13 mouse cellular contexts compared by ENCODE assay signal in the genomic region with DNA sequence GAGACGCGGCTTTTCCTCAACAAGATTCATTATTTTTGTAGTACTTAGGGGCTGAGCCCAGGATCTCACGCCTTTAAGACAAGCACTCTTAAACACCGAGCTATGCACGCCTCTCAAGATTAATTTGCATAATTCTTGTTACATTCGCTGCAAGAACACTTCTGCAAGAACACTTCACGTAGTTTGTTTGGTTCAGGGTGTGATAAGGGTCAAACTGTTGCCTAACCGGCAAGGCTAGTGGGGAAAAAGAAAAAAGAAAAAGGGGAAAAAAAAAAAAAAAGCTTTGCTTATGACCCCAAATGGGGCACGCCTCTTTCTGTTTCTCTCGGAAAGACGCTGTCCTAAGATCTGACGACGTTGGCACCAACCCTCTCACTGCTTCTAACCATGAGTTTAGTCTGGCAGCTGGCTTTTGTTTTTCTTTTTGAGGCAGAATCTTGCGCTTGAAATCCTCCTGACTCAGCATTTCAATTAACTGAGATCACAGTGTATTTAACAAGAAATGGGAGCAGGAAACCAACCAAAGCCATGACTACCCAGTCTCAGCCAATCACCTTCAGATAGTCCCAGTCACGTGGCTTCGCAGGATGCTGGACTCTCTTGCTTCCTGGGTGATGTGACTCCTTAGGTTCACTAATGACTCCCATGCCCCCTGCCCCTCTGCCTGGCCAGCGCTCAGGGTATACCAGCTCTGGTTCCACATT. TPM values are rescaled to one million over a fixed set of nuclear protein-coding genes. Genes with fewer than 3 reads are reported as not detected.
A peak's percentile ranks its signal among the peaks of the same experiment; 100 is the strongest.
DNase-seq lines count a peak whose midpoint lies in the region; ATAC-seq and TF ChIP-seq lines count a peak whose summit lies in the region.
"Had no signal": no experiment of that assay in that cellular context is flagged by ENCODE, and none has a peak within 500 bp of the region (broad histone marks: within the 10 kb centered on the region; RNA-seq: fewer than 3 reads in every experiment).

No protein-coding gene starts in this region.

- no peak overlapping the region for H3K9ac ChIP-seq in heart, embryonic 14.5 days (ENCODE audit: low read length)
- H3K9ac ChIP-seq in stomach, embryonic 15.5 days: no peak overlapping the region
- H3K9ac ChIP-seq: embryonic facial prominence, embryonic 13.5 days had no signal

- no peak overlapping the region for H3K4me3 ChIP-seq in heart, embryonic 14.5 days (ENCODE audit: control insufficient read depth in 1 of 2, insufficient read depth in 1 of 2, low read depth in 1 of 2, low read length in 2 of 2)
- H3K4me3 ChIP-seq in heart, embryonic 10.5 days: no peak overlapping the region
- no peak overlapping the region for H3K4me3 ChIP-seq in lung, adult 2 months (replicated peaks; ENCODE audit: extremely low read depth, low read depth, low read length)
- H3K4me3 ChIP-seq in stomach, embryonic 15.5 days (replicated peaks): no peak overlapping the region
- H3K4me3 ChIP-seq: embryonic facial prominence, embryonic 13.5 days had no signal

- no peak overlapping the region for H3K27ac ChIP-seq in heart, embryonic 14.5 days (replicated peaks in 1 of 2; ENCODE audit: control insufficient read depth in 1 of 2, insufficient read depth in 1 of 2, low read depth in 2 of 2, low read length in 2 of 2)
- no peak overlapping the region for H3K27ac ChIP-seq in heart, embryonic 10.5 days
- no peak overlapping the region for H3K27ac ChIP-seq in stomach, embryonic 15.5 days
- H3K27ac ChIP-seq: embryonic facial prominence, embryonic 13.5 days had no signal

- ATAC-seq in heart, embryonic 14.5 days (ENCODE audit: insufficient number of reproducible peaks, insufficient read depth, low FRiP score, low read depth): no peak
- ATAC-seq in stomach, embryonic 15.5 days (ENCODE audit: insufficient read depth, low FRiP score, low read depth): no peak
- ATAC-seq in activated CD4-positive, CD25-positive, alpha-beta regulatory T cell, adult 4 months: no peak
- ATAC-seq: Patski had no signal

- H3K36me3 ChIP-seq in heart, embryonic 14.5 days (ENCODE audit: control insufficient read depth, insufficient read depth, low read length): no peaks in the 10 kb centered on the region
- no peaks in the 10 kb centered on the region for H3K36me3 ChIP-seq in heart, embryonic 10.5 days
- H3K36me3 ChIP-seq in stomach, embryonic 15.5 days: no peaks in the 10 kb centered on the region
- H3K36me3 ChIP-seq: embryonic facial prominence, embryonic 13.5 days had no signal

- no peak for DNase-seq in heart, embryonic 10.5 days (ENCODE audit: low spot score)
- peak; percentile 27 for DNase-seq in ZHBTc4 (ENCODE audit: low read depth, low spot score)
- DNase-seq in lung, adult 2 months: peak; percentile 14
- DNase-seq in cerebellum, adult 9-10 months: no peak
- DNase-seq in adrenal gland, postnatal 36 days: no peak
- DNase-seq: adrenal gland, adult 8-10 months; spleen, adult 18-20 months; thymus, adult 18-20 months had no signal

- no peaks in the 10 kb centered on the region for H3K4me1 ChIP-seq in heart, embryonic 14.5 days (ENCODE audit: control insufficient read depth in 2 of 2, insufficient read depth in 2 of 2, low read length in 2 of 2)
- H3K4me1 ChIP-seq in heart, embryonic 10.5 days: no peaks in the 10 kb centered on the region
- peaks cover 3% of the 10 kb centered on the region; the same call in 1 of the 2 replicates for H3K4me1 ChIP-seq in lung, adult 2 months (ENCODE audit: control insufficient read depth, insufficient read depth, low read length)
- no peaks in the 10 kb centered on the region for H3K4me1 ChIP-seq in stomach, embryonic 15.5 days

- 0 out of 2 replicates have a peak overlapping the region, but pooled peaks have one; percentile 21 for H3K4me2 ChIP-seq in heart, embryonic 14.5 days (ENCODE audit: low read length)
- H3K4me2 ChIP-seq in stomach, embryonic 15.5 days: peak overlapping the region; percentile 12; the same call in 1 of the 2 replicates
- H3K4me2 ChIP-seq: embryonic facial prominence, embryonic 13.5 days had no signal

- H3K27me3 ChIP-seq in heart, embryonic 14.5 days (ENCODE audit: control insufficient read depth, insufficient read depth, low read length): peaks cover 14% of the 10 kb centered on the region
- peaks cover 3% of the 10 kb centered on the region; the same call in 1 of the 2 replicates for H3K27me3 ChIP-seq in heart, embryonic 10.5 days (ENCODE audit: insufficient read depth, poor library complexity, severe bottlenecking)
- 0 out of 2 replicates have a peak, but pooled peaks cover 3% of the 10 kb centered on the region for H3K27me3 ChIP-seq in stomach, embryonic 15.5 days (replicated peaks)
- H3K27me3 ChIP-seq: embryonic facial prominence, embryonic 13.5 days had no signal

- 50% methylated on average over 17 of the region's 17 CpGs for WGBS in heart, embryonic 14.5 days
- WGBS in heart, embryonic 10.5 days: 48% methylated on average over 17 of the region's 17 CpGs
- WGBS in lung, adult 2 months: 38% methylated on average over 17 of the region's 17 CpGs
- 53% methylated on average over 17 of the region's 17 CpGs for WGBS in stomach, embryonic 15.5 days

- no peak for TF ChIP-seq CTCF in lung, adult 2 months (IDR thresholded peaks at IDR 0.05; ENCODE audit: insufficient read depth, low read length)

- no peaks in the 10 kb centered on the region for H3K9me3 ChIP-seq in heart, embryonic 14.5 days (ENCODE audit: control insufficient read depth, low read length)
- H3K9me3 ChIP-seq in heart, embryonic 10.5 days: no peaks in the 10 kb centered on the region
- H3K9me3 ChIP-seq in stomach, embryonic 15.5 days: no peaks in the 10 kb centered on the region
- H3K9me3 ChIP-seq: embryonic facial prominence, embryonic 13.5 days had no signal

- no peak for TF ChIP-seq POLR2A in lung, adult 2 months (IDR thresholded peaks at IDR 0.05; ENCODE audit: borderline replicate concordance, extremely low read depth, low read depth, low read length)

RNA-seq across cellular contexts. Expression of a gene that starts 11.3 kb away (rescaled TPM):
- 65.4 and 66.6 TPM in 2 replicates for polyA plus RNA-seq in heart, embryonic 14.5 days (2014; fragmentation: Nextera tagmentation; extraction: Ambion mirVana)
- 89.1 and 90.2 TPM in 2 replicates for polyA plus RNA-seq in heart, embryonic 10.5 days (2016; fragmentation: Nextera tagmentation; extraction: Ambion mirVana)
- 36.9 and 42.4 TPM in 2 replicates for polyA plus RNA-seq in lung, adult 2 months (2012; rRNA removed)
- 76.7 and 77.0 TPM in 2 replicates for polyA plus RNA-seq in stomach, embryonic 15.5 days (2015; fragmentation: Nextera tagmentation; extraction: Ambion mirVana)
- 10 to 100 TPM; 67.1 to 70.6 TPM for polyA plus RNA-seq in activated CD4-positive, CD25-positive, alpha-beta regulatory T cell, adult 4 months (2017; shearing (Covaris generic))
- 10 to 100 TPM; 51.6 to 56.5 TPM for total RNA-seq in adrenal gland, postnatal 36 days (2021)

Comparison
In these comparisons a context has a peak if more than half of its experiments do, and no peak if none do; other contexts are left out.
1. DNase-seq: peak in ZHBTc4 (single experiment) and lung, adult 2 months (single experiment); none in heart, embryonic 10.5 days (single experiment), cerebellum, adult 9-10 months (single experiment) and adrenal gland, postnatal 36 days (0 of 2).